Mouse (Mus musculus): ENCODE data around the gene Sectm1a.
A peak's percentile ranks its signal among the peaks of the same experiment; 100 is the strongest.
"Not testable (repeated sequence)": the region's sequence is repeated elsewhere in the genome, so short reads cannot be mapped to it uniquely, and the experiment has no call there.

Gene Sectm1a

DNA sequence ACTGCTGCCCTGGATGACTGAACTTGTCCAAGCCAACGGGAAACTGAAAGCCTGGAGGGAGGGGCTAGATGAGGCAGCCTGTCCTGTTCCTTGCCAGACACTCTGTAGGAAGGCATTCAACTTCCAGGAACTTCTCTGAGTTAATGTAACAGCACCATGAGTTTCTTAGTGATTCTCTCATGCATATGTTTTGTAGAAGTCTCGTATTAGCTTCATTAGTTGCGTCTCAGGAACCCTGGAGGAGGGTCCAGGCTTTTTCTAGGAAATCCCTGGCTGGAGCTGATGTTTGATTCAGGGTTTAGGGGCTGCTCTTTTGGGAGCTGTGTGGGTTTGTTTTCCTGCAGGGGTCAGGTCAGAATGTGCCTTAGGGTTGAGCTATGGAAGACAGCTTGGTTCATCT lies at the start of gene Sectm1a:
TSS of gene Sectm1a (minus strand) at position 101 of the 400 bp plus-strand sequence.
- no peak for DNase-seq (ENCODE audit: low spot score)

DNA sequence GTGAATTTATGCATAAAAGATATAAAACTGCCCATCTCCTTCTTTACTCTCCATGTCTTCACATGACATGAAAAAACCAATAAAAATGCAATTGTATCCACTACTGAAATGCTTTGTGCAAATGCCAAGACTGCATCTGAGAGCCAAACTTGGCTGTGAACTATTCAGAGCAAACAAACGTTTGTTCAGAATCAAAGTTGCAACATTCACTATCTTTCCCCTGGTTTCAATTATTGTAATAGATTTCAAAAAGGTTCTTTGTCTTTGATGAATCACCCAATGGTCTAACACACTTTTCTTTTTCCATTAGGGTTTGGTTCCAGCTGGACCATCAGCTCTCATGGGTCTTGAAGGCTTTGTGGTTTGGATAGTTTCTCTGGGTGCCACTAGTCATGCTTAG lies 48.6 kb upstream of the Sectm1a start:
- no peak for DNase-seq (ENCODE audit: low spot score)

DNA sequence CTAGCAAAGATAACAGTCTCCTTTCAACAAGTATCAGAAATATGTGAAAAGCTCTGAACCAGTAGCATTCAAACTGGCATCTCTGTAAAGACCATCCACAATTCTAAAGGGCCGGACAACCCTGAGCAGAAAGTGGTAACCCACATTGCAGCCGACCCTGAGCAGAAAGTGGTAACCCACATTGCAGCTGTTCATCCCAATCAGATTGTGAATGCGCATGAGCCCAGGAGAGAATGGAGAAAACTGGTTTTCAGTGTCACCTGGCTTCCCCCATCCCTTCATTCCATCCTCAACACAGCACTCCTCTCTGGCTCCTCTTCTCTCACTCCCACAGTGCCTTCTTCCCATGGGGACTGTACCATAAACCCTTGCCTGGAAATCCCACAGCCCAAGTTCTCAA lies 46.4 kb upstream of the Sectm1a start:
- DNase-seq (ENCODE audit: low spot score) = no peak

DNA sequence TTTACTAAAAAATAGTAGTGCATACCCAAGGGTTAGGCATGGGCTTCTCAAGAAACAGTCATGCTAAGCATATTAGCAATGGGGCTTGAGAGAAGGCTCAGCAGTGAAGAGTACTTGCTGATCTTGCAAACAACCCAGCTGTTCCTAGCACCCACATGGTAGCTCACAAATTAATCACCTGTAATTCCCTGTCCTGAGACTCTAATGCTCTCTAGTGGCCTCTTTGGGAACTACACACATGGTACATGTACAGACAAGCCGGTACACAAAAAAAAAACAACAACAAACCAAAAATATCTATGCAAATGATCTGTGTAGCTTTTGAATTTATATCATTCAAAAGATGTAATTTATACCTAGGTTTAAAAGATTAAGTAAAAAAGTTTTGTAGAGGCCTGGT lies 45.4 kb upstream of the Sectm1a start:
- no peak for DNase-seq (ENCODE audit: low spot score)

DNA sequence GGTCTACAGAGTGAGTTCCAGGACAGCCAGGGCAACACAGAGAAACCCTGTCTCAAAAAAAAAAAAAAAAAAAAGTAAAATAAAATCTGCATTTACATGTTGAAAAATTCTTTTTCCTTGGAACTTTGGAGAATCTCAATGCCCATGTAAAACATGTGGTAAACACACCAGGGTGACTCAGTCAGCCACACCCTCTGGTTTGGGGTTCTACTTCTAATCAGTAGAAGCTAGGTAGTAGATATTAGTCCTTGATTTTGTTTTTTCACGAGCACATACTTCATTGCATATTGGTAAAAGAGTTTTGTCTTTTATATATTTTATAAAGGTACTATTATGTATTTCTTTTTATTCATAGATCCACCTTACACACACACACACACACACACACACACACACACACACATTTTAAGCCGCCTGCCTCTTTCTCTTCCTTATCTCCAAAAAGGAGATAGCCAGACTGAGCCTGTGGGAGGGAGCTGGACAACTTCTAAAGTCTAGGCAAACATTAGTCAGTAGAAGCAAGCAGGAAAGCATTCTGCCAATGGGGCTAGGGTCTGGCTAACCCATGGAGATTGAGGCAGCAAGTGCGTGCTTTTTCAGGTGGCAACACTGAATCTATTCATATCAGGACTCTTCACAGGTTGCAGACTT lies 44.6 kb upstream of the Sectm1a start:
- DNase-seq (ENCODE audit: low spot score) = no peak

DNA sequence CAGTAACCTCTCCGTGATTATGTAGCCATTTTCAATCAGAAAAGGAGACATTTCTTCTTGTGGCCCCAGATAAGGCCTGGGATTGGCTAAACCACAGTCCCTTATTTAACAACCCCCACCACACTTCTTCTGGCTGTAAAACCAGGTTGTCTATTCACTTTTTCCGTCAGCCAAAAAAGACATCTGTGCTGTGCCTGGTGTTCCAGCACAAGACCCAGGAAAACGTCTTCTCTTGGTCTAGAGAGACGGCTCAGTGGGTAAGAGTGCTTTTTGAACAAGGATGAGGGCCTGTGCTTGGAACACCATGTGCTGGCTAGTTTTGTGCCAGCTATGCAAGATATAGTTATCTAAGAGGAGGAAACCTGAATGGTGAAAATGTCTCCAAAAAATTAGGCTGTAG lies 42.4 kb upstream of the Sectm1a start:
- no peak for DNase-seq (ENCODE audit: low spot score)

DNA sequence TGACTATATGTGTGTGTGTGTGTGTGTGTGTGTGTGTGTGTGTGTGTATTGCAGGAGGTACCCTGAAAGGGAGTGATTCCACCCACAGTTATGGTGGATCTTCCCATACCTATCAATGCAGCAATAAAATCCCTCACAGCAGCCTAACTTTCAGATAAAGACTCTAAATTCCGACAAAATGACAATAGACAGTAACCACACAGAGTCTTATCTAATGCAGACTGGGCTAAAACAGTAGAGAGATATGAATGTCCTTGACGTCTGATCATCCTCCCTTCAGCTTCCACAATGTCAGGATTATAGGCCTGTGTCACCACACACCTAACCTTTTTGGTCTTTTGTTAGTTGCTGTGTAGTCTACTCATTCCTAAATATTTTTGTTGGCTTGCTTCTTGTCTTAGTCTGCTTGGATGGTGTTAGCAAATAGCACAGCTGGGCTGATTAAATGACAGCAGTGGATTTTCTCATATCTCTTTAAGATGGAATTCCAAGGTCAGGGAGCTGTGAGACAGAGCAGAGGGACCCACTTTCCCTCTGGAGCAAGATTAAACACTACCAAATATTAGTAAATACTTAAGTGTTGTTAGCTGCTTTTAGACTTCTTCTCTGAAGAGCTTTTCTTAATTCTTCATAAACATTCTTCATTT lies 41.1 kb upstream of the Sectm1a start:
- no peak for DNase-seq (ENCODE audit: low spot score)

DNA sequence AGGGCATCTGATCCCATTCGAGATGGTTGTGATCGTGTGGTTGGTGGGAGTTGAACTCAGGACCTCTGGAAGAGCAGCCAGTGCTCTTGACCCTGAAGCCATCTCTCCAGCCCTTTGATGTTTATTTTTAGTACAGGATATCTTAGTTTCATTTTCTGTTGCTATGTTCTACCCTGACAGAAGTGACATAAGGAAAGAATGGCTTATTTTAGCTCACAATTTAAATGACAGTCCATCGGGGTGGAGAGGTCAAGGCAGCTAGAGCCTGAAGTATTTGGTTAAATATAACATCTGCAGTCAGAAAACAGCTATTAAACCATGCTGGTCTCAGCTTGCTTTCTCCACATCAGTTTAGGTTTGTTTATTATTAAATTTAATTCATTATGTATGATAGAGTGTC lies 40.1 kb upstream of the Sectm1a start:
- DNase-seq (ENCODE audit: low spot score) = no peak

DNA sequence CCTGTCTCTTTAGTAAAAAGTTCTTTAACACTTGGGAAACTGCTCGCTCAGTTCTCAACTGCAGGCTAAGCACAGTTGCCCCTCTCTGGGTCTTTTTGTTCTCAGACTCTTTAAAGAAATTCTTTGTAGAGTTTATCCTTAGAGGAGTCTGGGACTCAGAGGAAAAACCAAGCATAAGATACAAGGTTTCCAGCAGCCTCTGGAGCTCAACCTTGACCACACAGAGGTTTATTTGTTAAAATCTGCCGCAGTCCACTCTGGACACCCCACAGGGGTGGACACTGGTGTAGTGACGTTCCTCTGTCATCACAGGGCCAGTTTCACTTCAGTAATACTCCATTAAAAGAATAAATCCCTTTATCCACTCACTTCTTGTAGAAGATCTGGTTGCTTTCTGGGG lies 37.6 kb upstream of the Sectm1a start, which contains the start of gene Tex19.2:
TSS of gene Tex19.2 (minus strand) at position 101 of the 400 bp plus-strand sequence.
- DNase-seq (ENCODE audit: low spot score) = no peak

DNA sequence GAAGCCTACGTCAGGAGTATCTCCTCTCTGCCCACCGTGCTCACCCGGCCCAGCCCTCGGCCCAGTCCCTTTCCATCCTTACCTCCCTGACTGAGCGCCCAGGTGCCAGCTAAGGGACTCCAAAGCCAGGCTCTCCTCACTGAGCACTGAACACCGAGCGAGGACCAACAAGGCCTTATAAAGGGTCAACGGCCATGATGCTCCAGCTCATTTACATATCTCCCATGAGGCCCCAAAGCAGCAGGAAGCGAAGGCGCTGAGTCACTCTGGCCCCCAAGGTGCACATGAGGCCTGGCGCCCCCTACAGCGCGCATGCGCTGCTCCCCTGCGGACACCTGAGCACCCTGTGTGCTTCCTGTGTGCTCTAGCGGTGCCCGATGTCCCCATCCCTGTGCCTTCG lies 37.1 kb upstream of the Sectm1a start:
- no peak for DNase-seq (ENCODE audit: low spot score)

DNA sequence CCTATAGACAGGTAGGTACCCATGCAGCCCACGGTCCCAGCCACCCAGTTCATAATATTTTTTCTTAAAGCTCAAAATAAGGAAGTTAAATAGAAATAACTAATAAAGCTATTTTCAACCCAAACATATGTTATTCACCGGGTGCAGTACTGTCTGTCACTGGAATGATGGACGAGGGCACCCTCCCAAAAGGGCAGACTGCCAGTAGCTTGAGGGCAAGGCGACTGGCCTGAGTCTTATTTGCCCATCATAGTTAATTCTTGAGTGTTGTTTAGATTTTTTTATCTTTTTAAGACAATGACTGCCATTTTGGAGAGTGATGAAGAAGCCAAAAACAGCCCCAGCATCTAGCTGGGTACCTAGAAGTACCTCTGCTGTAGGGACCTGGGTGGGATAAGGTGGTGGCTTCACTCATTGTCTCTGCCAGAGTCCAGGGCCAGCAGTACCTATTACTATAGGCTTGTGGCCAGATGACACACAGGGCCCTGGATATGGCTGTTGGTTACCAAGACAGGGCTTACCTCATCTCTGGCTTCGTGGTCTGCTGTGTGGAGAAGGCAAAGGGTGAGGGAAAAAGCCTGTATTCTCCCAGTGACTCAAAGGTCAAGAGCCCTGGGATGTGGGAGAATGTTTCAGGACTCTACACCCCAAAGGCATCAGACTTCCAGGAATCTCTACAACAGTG lies 31.2 kb upstream of the Sectm1a start:
- no peak for DNase-seq (ENCODE audit: low spot score)

DNA sequence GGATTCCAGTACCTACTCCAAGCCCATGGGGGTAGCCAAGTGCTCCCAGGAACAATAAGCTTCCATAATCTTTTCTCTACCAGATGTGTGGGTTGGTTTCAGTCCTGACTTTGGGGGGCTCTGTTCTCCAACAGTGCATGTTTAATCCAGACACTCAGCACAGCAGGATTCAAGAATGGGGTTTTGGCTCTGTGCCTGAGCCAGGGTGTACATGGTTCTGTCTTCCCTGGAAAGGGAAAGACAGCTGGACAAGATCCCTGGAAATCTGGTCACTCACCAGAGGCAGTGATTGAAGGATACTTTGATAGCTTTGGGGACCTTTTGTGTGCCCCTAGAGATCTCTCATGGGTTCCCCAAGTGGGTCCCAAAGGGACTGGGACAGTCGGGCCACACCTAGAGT lies 30.6 kb upstream of the Sectm1a start:
- DNase-seq (ENCODE audit: low spot score) = no peak

DNA sequence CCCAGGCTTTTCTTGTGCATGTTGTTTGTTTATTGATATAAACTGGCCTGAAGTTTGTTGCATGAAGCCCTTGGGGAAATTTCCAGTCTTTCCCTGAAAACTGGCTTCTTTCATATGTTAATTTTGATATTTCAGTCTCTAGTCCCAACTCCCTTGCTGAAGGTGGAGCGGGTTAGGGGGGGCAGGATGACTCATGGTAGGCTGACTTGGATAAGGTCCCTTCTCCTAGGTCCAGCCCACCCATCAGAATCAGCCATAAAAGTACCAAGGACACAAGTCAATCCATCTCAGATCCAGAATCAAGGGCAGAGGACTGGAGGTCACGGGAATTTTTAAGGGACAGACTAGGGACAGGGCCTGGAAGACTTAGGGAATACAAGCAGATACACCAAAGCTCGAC lies 30.0 kb upstream of the Sectm1a start:
- no peak for DNase-seq (ENCODE audit: low spot score)

DNA sequence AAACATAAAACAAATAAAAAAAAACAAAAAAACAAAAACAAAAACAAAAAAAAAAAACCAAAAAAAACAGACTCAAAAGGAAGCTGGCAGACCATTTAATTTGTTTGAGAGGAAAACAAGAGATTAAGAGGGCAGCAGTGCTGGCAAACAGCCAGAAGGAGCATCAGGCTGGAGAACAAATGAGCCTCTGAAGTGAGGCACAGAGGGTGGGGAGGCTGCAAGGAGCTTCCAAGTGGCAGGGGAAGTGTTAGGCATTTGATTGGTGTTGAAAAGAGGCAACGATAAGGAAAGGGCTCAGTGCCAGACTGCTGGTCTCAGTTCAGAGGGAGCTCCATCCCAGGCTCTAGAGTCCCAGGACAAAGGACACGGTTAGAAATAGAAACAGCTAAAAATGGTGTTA lies 29.0 kb upstream of the Sectm1a start:
- DNase-seq (ENCODE audit: low spot score) = no peak

DNA sequence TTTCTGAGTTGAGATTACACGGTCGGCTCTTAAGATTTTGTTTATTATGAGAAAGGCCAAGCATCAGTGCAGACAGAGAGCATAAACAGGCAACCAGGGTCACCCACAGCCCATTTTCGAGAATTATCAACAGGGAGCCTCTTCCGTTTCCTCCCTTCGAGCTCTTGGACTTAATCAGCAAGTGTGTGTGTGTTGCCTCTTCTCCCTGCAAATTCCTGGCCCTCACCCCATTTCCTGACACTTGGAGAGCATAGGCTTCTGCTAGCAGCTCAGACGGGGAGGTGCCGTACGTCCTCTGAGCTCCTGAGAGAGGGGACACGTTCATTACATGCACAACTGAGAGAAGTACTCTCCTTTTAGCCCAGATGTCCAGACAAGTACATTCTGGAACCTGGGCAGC lies 27.0 kb upstream of the Sectm1a start:
- DNase-seq (ENCODE audit: low spot score) = no peak

DNA sequence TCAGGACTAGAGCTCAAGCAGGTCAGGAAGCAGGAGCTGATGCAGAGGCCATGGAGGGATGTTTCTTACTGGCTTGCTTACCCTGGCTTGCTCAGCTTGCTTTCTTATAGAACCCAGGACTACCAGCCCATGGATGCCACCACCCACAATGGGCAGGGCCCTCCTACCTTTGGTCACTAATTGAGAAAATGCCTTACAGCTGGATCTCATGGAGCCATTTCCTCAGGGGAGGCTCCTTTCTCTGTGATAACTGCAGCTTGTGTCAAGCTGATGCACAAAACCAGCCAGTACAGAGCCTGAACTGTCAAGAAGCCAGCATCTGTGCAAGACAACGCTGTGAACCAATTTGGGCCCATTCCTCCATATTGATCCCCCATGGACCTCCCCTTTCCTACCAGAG lies 26.2 kb upstream of the Sectm1a start:
- DNase-seq (ENCODE audit: low spot score) = not testable (repeated sequence)

DNA sequence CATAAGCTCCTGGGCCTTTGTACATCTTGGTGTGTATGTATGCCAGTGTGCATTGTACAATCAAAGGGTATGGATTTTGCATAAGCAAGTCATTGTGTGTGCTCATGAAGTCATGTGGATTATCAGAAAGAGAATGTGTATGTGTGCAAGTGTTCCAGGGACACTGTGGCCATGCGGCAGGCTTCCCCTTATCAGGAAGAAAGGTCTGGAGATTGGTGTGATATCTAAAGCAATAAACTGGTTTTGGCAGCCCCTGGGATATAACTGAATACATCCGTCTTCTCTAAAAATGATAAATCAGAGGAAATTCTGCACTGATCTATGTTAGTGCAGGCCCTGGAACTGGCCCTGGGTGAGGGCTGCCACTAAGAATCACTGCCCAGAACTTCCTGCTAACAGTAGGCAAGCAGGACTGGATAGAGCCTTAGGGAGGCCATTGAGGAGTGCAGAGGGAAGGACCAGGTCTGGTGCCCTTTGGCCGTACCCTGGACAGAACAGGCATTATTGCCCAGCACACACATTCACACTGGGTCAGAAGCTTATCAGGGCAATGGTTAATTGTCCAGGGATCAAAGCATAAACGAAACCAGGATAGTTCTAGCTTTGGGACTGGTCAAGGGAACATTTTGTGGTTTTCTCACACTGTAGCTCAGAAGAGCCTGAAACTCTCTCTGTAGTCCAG lies 20.2 kb upstream of the Sectm1a start:
- no peak for DNase-seq (ENCODE audit: low spot score)

DNA sequence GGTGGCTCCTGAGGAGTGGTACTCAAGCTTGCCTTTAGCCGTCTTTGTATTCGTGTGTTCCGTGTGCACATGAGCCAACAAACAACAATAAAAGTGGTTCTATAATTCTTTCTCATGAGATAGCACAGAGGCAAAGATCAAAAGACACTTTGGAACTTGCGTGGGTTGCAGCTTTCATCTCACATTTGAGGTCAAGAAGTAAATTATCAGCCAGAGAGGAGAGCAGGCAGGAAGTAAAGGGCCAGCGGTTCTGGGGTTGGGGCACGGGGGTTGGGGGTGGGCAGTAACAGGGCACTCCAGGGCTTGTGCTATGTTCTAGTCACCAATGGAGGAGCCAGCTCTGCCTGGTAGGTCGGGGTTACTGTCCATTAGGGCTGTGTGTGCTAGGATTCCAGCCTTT lies 19.7 kb upstream of the Sectm1a start:
- DNase-seq (ENCODE audit: low spot score) = peak; percentile 10

DNA sequence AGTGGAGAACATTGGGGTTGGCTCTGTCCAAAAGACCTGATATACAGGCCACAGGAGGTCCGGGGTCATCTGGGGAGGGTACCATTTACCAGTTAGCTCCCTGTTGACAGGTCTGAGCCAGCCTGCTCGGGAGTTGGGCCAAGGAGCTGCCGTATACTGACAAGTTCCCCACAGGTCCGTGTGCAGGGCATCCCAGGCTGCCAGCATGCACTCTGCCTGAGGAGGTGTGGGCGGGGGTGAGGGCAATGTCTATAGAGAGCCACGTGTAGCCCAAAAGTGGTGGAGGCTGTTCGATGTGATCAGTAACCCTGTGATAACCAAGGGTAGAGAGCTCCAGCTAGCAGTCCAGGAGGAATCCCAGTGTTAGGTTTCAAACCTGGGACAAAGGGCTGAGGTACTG lies 18.7 kb upstream of the Sectm1a start:
- DNase-seq (ENCODE audit: low spot score) = no peak

DNA sequence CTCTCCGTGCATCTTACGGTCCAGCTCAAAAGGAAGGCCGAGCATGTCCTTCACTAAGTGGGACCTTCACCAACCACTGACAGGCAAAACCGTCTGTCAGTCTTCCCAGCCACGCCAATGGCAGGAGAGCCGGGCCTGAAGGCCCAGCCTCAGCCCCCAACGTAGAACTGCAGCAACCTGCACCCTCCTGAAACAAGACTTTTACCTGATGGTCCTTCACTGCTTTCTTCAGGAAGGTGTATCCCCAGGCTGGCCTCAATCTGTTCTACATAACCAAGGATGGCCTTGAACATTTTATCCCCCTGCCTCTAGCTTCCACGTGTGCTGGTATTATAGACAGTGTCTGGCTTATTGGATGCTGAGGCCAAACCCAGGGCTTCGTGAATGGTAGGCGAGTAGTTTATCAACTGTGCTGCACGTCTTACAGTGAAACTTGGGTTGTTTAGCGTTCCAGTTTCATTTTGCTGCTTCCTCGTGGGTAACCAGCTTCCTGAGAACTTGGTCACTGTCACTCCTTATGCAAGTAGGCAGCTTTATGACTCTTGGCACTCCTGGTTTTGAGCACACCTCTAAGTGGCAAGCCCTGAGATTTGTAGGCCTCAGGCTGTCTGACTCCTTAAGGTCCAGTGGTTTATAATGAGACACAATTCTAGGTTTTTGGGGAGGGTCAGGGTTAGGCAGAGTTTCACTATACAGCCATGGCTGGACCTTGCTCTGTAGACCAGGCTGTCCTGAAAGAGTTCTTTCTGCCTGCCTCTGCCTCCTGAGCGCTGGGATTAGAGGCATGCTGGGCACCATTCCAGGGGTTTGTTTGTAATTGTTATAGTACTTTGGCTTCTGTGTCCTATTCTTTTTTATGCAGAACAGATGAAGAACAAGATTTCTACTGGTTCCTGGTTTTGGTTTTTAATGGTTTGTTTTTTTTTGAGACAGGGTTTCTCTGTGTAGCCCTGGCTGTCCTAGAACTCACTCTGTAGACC lies 11.9 kb upstream of the Sectm1a start:
- DNase-seq (ENCODE audit: low spot score) = no peak

DNA sequence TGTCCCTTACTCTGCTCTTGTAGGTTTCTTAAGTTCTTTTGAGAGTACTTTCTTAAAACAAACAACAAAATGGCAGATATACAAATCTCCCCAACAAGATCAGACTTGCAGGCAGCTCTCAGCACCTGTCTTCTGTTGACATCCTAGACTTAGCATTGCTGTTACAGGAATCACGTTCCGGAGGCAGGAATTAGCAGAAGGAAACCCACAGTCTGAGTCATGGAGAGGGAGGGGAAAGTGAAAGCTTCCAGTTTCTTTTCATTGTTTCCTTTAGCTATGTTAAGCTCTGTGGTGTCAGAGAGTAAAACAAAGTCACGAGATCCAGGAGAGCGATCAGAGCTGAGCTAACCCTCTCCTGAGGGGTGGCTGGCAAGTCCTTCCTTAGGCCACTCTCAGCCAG lies 9.9 kb upstream of the Sectm1a start:
- DNase-seq (ENCODE audit: low spot score) = no peak
